Mouse (Mus musculus) thymus, postnatal 0 days (tissue): ENCODE measurements around the gene Gm21973. TPM values are rescaled to one million over a fixed set of nuclear protein-coding genes. Genes with fewer than 3 reads are reported as not detected.
A peak's percentile ranks its signal among the peaks of the same experiment; 100 is the strongest.

ENCODE experiments used
- DNase-seq: peaks from one replicate; pipeline ENCODE4 v3.0.0-alpha.2; 2015; ENCODE audit warnings: low spot score
- polyA plus RNA-seq: library from polyadenylated mRNA; unstranded; fragments of >200 nt; fragmentation: Nextera tagmentation; extraction: Ambion mirVana; gene quantifications from 2 replicates; pipeline ENCODE4 v1.2.1, GENCODE M21; 2015

The Gm21973 gene
- not detected in 2 replicates for polyA plus RNA-seq

DNA sequence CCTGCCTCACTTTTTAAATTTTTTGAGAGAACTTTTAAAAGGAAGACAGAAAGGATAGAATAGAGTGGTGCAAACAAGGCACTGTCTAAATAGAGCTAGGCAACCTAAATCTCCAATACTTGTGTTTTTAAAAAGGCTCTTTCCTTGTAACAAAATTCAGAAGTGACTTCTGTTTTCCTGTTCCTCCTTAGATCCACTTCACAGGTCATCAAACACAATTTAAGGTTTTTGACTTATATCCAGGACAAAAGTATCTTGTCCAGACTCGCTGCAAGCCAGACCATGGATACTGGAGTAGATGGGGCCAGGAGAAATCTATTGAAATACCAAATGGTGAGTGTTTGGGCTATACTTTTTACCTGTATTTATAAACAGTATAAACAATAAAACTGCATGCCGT, at the start of gene Gm21973:
TSS of gene Gm21973 (plus strand) at position 301 of the 400 bp plus-strand sequence.
- no peak for DNase-seq

DNA sequence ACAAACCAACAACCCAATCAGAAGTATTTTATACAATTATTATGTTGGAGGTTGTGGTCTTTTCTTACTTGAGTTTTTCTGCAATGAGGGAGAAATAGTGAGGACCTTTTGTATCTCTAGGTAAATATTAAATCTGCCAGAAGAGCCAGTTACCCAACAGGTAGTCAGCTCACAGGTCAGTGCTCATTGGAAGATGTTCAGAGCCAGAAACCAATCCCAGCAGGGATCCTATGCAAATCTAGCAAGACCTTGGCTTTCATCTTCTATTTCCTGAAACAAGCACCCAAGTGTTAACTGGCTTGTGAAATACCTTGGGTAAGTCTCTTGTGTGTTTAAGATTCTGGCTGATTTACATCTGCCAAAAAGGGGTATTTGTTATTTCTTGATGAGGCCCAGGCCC, 48.8 kb upstream of the Gm21973 start:
- DNase-seq = no peak

DNA sequence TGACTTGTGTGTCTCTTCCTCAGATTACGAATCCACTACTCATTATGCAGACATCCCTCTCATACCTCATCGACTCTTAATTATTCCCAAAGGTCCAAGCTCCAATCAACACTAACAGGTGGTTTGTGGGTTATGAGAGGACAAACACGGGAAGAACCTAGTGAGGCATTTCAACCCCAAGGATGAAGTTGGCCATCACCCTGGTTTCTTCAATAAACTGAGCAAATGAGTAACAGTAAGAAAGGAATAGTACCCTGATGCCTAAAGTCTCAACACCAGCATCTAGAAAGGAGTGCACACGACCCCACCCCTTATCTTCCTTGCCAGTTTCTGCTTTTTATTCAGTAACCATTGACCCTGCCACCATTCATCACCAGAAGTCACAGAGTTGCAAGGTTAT, 47.7 kb upstream of the Gm21973 start:
- no peak for DNase-seq

DNA sequence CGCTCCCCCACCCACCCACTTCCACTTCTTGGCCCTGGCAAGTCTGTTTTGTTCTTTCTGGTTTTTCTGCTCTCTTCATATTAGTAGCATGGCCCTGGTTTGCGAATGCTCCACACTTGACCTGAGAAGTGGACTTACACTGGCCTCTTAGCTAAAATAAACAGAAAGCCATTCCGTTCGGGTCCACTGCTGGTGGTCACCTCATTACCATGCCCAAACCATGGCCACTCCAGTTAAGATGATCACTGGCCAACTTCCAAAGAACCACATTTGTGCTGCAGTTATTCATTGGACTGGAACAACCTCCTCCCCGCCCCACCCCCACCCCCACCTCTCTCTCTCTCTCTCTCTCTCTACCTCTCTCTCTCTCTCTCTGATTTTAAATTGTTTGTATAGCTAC, 43.6 kb upstream of the Gm21973 start:
- no peak for DNase-seq

DNA sequence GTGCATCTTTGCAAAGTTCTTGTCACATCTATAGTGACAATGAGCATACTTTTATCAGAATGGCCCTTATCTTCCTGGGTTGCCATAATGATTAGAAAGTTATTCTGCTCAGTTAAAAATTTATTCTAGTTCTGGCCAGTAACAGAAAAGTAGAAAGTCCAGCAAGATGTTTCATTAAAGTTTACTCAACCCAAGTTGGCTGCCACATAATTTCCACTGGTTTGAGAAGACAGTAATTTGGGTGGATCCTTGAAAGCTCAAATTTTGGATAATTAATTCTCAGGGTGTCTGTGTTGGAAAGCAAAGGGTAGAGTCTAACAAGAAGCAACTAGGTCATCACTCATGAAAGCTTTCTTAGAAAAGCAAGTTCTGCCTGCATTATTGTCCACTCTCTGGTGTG, 41.5 kb upstream of the Gm21973 start:
- no peak for DNase-seq

DNA sequence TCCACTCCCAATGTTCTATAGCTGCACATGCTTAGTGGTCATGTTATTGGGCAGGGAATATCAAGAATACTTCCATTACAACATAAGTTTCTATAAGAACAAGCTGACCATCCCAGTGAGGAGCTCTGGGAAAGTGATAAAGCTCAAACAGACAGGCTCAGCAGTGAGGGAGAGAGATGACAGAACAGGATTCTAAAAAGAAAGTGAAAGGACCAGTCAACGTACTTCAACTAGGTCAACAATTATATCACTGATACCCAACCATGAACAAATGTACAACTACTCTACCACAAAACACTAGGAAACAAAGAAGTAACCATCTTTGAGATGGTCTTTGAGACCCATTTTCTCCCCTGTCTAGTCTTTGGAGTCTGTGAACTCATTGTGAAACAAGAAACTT, 28.6 kb upstream of the Gm21973 start:
- no peak for DNase-seq

DNA sequence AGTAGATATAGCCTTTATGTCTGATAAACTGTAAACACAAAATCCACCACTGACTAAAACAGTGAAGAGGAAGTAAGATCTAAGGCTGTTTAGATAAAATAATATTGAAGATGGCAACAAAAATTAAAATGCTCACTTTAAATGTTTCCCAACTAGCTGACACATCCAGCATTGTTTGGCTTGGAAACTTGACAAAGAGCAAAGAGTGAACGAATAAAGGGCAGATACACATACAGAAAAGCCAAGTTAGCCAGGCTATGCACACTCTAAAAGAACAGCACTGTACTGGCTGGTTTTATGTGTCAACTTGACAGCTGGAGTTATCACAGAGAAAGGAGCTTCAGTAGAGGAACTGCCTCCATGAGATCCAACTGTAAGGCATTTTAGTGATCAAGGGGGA, 27.1 kb upstream of the Gm21973 start:
- no peak for DNase-seq

DNA sequence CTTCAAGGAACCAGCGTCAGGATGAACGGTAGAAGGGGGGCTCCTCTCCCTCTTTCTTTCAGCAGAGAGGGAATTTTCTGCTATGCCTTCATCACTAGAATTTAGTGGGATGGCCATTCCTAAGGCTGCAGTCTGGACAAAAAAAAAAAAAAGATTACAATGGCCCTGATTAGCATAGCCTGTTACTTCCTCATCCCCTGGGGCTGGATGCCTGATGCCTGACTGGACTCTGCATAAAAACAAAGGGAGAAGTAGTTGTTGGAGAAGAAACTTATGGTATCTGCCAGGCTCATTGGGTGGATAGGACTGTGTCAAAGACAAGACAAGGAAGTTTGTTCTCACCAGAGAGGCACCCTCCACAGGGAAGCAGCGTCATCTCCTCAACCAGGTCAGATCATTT, 25.7 kb upstream of the Gm21973 start:
- no peak for DNase-seq

DNA sequence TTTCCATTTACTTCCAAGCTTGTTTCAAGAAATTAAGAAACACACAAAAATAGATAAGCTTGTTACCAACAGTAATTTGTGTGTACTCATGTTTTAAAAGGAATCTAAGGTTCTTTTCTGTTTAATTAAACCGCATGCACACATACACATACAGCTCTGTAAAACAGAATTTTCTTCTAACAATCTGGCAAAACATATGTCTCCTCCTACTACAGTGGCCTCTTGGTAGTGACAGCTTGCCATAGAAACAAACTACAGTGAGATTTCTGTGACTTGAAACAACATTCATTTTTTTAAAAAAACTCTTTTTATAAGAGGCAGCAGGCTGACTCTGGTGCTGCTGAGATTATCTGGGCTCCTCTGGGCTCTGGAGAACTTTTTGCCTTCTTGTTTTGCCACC, 18.7 kb upstream of the Gm21973 start:
- DNase-seq = no peak

DNA sequence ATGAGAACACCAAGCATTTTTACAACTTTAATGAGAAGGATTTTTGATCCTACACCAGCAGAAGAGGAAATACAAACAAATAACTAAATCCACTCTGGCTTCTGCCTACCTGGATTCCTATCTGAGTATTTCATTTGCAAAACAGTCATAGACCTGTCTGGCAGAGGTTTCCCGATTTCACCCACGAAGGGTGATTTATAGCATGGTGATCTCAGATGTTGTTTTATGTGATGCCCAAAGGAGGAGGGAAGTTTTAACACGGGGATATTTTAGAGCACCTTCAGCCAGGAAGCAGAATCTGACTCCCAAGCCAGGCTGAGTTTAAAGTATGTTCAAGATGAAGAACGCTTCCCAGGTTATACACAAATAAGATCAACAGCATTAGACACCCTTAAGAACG, 13.4 kb upstream of the Gm21973 start:
- DNase-seq = no peak

DNA sequence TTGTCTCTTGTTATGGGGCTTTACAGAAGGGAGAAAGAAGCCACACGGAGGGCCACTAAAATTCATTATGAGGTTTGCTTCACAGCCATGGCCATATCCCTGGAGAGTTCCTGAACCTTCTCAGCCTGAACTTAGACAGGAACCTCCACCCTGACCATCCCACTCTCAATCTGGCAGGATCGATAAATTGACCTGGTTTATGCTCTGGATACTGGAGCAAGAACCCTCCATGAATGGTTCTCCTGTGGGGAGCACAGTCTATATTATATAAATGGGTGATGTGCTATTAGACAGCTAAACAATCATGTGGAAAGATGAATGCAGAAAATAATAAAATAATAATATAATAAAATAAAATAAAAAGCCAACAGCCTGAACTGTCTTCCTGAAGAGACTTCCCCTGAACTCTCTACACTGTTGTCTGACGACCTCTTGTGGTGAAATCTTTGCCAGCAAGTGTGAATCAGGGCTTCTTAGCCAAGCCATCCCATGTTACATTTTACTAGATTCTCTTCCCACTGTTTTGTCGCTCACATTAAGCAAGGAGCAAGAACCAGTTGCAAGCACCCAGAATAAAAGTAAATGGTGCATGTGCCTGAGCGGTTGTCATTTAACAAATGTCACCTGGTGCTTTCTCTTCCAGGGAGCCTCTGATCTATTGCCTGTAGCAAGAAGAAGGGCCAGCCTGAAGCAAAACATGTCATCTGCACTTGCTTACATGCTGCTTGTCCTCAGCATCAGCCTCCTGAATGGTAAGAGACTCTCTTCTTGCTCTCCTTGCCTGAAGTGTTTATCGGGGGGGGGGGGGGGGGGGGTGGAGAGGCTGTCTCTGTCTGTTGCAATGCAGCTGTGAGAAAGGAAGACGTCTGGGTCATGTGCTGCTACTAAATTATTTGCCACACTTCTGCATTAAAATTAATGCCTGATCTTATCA, 11.4 kb upstream of the Gm21973 start:
- peak; percentile 41 for DNase-seq

DNA sequence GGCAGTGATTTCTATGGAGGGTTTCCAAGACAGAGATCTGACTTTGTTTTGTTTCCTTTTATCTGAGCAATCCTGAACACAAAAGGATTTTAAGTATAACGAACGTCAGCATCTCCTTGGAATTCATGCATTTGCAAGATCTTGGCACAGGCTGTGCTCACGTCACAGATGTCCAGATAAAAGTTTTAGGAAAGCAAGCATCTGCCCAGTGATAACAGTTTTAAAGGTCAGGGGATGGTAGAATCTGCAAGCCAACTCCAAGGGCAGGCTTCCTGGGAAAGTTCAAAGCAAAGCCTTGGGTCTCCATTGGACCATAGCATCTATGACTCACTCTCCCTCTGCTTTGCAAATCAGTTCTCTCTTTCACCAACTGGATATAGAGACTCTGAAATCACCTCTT, 5.4 kb downstream of the Gm21973 start:
- DNase-seq = no peak

DNA sequence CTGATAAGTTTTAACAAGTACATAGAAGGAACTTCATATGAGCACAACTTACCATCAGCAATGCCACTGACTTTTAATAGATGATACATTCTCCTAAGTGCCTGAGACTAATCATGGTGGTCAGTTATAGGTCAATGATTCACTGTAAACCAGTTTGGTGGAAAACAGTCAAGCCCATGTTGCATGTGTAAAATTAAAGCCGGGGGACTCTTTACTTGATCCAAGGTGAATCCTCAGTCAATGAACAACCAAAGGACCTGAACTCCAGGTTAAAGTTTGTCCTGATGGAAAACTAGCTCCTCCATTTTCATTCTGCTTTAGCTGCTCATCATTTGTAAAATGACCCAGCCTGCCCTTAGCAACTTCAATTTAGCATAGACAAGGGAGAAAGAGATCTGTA, 7.4 kb downstream of the Gm21973 start:
- DNase-seq = no peak

DNA sequence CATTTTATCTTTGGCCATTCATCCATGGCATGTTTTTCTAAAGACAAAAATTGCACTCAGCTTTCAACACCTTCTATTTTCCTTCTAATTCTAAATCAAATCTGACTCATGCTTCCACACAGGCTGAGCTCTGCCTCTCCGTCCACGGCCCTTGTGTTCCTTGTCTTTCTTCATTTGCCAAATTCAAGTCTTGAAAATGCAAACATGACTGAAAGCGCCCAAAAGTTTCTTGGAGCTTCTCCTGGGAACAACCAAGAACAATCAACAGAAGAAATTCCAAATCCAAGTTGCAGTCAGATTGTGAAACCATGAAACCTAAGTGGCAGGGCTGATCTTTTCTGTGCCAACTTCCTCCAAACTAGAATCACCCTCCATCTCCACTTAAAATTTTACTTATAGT, 13.4 kb downstream of the Gm21973 start:
- no peak for DNase-seq

DNA sequence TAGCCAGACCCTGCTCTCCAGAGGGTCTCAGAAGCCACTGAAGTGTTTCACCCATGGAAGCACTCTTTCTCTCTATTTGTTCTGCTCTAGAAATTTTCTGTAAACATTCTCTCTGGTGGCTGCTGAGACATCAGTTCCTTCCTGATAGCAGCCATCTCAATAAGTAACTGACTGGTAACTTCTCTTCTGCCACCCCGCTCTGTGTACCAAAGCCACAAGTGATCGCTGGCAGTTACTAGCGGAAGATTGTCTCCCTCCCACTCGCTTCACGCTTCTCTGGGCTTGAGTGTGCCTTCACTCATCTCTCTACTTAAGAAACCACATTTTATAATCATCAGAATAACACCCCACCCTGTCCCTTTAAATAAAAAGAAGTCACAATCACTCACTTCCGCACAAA, 21.9 kb downstream of the Gm21973 start:
- no peak for DNase-seq

DNA sequence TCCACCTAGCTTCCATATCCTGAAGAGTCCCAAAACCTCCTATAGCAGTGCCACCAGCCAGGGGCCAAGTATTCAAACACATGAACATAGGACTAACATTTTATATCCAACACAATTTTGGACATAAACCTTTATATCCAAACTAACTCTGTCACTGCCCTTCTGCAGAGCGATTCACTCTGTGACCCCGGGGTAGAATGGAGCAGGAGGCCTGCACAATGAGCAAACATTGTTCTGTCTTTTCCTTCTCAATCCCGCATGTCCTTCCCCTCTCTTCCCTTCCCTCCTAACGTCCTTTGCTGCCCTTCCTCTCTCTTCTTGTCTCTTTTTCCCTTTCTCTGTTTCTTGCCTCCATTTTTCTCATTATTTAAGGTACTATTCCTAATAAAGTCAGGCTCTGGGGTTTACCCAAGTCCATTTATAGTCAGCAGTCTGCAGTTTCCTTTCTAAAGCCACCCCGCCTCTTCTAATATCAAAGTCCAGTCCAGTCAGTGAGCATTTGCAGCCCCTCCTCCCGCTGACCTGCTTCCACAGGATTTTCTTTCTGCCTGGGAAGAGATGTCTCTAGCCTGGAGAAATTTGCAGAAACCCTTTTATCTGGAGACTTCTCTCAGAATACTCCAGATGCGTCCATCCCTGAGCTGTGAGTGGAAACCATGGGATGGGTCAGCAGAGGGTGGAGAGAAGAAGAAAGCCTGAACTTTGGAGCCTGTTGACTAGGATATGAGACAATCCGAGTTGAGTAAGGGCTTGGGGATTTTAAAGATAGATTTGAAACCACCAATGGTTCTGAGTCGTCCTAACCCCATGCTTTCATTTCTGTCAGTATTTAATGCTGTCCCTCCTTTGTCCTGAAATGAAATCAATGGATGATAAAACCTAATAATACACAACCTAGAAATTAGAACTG, 33.1 kb downstream of the Gm21973 start, which contains the start of gene Agxt2:
TSS of gene Agxt2 (plus strand) at position 494 of the 910 bp plus-strand sequence.
- no peak for DNase-seq

DNA sequence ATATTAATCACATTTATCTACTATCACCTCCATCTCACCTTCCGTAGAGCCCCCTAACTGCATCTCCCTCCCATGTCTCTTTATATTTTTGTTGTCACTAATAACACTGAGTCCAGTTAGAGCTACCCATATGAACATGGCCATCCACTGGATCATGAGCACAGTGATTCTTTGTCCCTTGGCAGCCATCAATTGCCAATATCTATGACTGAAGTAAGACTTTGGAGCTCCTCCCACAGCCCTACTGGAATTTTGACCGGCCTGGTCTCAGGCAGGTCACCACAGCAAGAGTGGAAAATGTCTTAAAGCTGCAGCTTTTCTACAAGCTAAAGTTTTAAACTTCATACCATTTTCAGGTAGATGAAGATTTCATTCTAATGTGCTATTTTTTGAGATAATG, 41.2 kb downstream of the Gm21973 start:
- DNase-seq = no peak

DNA sequence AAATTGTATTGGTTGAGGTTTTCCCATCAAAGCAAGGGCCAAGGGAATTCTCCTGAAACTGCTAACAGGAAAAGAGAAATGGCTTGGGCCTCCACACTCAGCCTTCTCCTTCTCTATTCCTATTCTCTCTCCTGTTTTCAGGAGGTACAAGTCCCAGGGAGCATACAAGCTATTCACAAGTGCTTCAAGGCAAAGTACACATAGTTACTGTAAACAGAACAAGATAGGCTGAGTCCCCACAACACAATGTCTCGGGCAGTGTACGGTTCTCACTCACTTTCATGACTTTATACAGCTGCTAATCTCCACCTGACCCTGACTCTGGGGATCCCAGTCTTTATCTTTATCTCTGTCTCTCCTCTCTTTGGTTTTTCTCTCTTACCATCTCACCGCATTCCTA, 50.2 kb downstream of the Gm21973 start:
- DNase-seq = no peak

DNA sequence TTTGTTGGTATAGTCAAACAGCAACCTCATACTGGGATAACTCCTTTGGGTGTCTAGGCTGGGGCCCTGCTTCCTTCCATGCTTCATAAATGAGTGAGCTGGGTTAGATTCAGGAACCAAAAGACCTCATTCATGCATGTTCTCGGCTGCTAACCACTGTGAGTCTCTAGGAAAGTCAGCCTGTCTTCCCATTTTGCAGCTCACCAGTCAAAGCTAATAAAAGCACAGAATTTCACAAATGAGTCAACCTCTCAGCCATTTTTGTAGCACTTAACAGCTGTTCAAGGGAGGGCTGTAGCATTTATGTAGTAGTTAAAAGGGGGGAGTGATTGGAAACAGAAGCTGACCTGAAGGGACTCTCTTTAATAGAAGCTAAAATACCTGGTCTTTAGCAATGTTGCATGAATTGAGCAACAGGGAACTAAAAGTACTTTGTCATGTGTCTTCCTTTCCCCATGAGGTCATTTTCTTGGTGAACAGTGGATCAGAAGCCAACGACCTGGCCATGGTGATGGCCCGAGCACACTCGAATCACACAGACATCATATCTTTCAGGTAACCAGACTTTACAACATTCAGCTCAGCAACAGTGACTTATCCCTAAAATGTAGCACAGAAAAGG, 53.3 kb downstream of the Gm21973 start:
- DNase-seq = no peak

DNA sequence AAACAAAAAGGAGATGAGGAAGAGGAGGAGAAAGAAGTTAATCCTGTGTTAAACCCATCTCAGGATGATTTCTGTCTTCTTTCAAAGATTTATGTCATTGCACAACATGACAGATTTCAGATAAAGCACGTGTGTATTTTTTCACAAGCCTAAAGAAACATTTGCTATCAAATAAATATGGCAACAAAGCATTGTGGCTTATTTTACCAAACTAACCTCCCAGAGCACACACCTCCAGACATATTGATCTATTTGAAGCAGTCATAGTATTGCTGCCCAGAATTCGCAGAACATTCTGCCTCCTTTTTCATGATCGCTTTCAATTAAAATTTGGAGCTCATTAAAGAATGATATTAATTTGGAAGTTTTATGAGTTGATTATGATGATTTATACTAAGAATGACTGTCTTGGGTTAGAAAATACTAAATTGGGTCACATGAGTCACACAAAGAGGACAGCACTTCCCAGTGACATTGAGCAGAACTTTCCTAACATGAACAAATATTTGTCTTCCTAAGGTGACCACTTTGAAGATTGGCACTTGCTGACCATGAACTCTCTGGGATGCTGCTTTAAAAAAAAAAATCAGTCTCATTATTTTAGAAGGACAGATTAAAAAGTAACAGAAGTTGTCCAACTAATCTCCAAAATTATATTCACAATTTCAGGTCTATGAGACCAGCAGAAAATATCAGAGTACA, 54.7 kb downstream of the Gm21973 start:
- no peak for DNase-seq

DNA sequence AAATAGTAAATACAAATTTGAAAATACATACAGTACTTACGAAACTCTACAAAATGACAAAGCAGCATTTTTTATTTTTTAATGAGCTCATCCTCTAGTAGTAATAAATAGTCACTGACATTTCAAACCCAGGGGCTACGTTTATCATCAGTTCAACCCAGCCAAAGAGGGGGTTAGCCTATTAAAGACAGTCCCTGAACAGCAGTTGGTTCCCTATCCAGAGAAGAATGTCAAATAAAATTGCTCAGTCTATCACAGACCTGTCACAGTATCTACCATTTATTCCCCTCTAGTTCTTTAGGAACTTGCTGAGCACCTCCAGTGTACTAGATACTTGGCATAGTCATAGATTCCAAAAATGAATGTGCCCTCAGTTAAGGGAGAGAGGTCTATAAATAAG, 62.1 kb downstream of the Gm21973 start:
- DNase-seq = no peak
